In the genomic region with DNA sequence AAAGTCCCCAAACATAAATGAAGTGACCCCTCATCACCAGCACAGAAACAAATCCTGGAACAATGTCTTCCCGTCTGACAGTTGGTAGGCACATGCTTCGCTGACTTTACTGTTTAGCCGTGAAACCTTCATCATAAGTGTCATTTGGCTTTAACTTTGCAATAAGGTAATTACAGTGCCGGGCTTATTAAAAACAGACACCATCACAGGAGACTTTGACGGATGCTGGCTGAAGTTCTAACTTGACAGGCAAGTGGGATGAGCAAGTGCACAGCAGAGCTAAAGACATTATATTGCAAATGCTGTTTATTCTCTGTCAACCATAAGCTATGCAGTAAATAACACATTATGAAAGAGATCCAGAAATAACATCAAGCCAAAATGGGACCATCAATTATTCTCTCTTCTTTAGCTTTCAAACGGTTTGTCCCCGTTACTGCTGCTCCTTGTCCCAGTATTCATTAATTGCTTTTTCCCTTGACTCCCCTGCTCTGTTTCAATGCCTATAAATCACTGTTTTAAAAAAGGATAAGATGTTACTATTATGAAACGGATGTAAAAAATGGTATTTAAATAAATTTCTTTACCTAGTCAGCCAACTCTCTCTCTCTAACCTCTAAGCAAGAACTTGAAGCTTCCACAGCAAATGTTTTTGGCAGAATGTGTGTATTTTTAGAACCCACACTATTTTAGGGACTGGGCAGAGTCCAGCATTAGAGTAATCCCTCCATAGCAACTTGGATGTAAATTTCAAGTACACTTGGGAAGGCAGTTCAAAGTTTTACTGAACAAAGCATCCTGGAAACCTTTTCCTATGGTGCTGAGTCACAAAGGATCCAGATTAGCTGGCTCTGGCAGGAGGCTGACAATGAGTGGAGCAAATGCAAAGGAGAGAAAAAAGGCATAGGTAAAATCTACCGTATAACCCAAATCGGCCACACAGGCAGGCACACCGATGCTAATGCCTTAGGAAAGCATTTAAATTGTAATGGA, we compare ENCODE assay signal across 18 mouse cellular contexts.
DNase-seq lines count a peak whose midpoint lies in the region; ATAC-seq and TF ChIP-seq lines count a peak whose summit lies in the region.
"Had no signal": no experiment of that assay in that cellular context is flagged by ENCODE, and none has a peak within 500 bp of the region (broad histone marks: within the 10 kb centered on the region; RNA-seq: fewer than 3 reads in every experiment).

No protein-coding gene starts in this region.

- no peaks in the 10 kb centered on the region for H3K27me3 ChIP-seq in forebrain, embryonic 16.5 days (replicated peaks; ENCODE audit: control insufficient read depth, insufficient read depth, low read length)
- H3K27me3 ChIP-seq in forebrain, embryonic 11.5 days (ENCODE audit: control insufficient read depth, insufficient read depth, low read length) = no peaks in the 10 kb centered on the region
- H3K27me3 ChIP-seq in kidney, postnatal 0 days (ENCODE audit: insufficient read depth, low read length) = no peaks in the 10 kb centered on the region
- no peaks in the 10 kb centered on the region for H3K27me3 ChIP-seq in limb, embryonic 15.5 days
- H3K27me3 ChIP-seq: liver, embryonic 12.5 days had no signal

- DNase-seq in forebrain, embryonic 11.5 days (ENCODE audit: low spot score) = no peak
- DNase-seq in kidney, postnatal 0 days (ENCODE audit: low spot score) = peak; percentile 66
- DNase-seq in kidney, postnatal 25 days = no peak
- DNase-seq in brain, adult 2 months (ENCODE audit: low read depth, low spot score) = peak; percentile 59
- DNase-seq in thymus, postnatal 25 days = no peak
- DNase-seq: adrenal gland, adult 8-10 months; cerebellum, adult 8-10 months; kidney, adult 11 months; kidney, postnatal 10 days; lung, adult 18-20 months; lung, postnatal 10 days; right cerebral cortex, postnatal 25 days; thymus, postnatal 14 days had no signal

- H3K9me3 ChIP-seq in forebrain, embryonic 16.5 days (ENCODE audit: control insufficient read depth, low read length) = no peaks in the 10 kb centered on the region
- no peaks in the 10 kb centered on the region for H3K9me3 ChIP-seq in forebrain, embryonic 11.5 days (ENCODE audit: control insufficient read depth, low read length)
- H3K9me3 ChIP-seq in kidney, postnatal 0 days (replicated peaks; ENCODE audit: low read length) = no peaks in the 10 kb centered on the region
- H3K9me3 ChIP-seq in limb, embryonic 15.5 days = no peaks in the 10 kb centered on the region
- H3K9me3 ChIP-seq: liver, embryonic 12.5 days; midbrain, embryonic 10.5 days had no signal

- peak; percentile 84 for ATAC-seq in forebrain, embryonic 16.5 days
- no peak for ATAC-seq in forebrain, embryonic 11.5 days (replicated peaks; ENCODE audit: low FRiP score)
- no peak for ATAC-seq in kidney, postnatal 0 days (replicated peaks; ENCODE audit: low FRiP score, low read depth)
- no peak for ATAC-seq in limb, embryonic 15.5 days (ENCODE audit: insufficient number of reproducible peaks, low FRiP score, low TSS enrichment, low read depth)
- ATAC-seq: activated CD4-positive, CD25-positive, alpha-beta regulatory T cell, adult 4 months; liver, embryonic 12.5 days had no signal

- no peak overlapping the region for H3K4me3 ChIP-seq in forebrain, embryonic 16.5 days (replicated peaks; ENCODE audit: low read length)
- no peak overlapping the region for H3K4me3 ChIP-seq in forebrain, embryonic 11.5 days (ENCODE audit: low read depth, low read length)
- H3K4me3 ChIP-seq in kidney, postnatal 0 days (replicated peaks; ENCODE audit: low read depth, low read length) = no peak overlapping the region
- no peak overlapping the region for H3K4me3 ChIP-seq in limb, embryonic 15.5 days
- H3K4me3 ChIP-seq: liver, embryonic 12.5 days; midbrain, embryonic 10.5 days had no signal

- H3K36me3 ChIP-seq in forebrain, embryonic 16.5 days (ENCODE audit: control insufficient read depth, insufficient read depth) = no peaks in the 10 kb centered on the region
- H3K36me3 ChIP-seq in forebrain, embryonic 11.5 days (ENCODE audit: control insufficient read depth, insufficient read depth, low read length) = no peaks in the 10 kb centered on the region
- H3K36me3 ChIP-seq in kidney, postnatal 0 days (ENCODE audit: insufficient read depth, low read length) = no peaks in the 10 kb centered on the region
- H3K36me3 ChIP-seq in limb, embryonic 15.5 days = no peaks in the 10 kb centered on the region
- H3K36me3 ChIP-seq: liver, embryonic 12.5 days; midbrain, embryonic 10.5 days had no signal

- no peak overlapping the region for H3K27ac ChIP-seq in forebrain, embryonic 16.5 days (ENCODE audit: low read length)
- no peak overlapping the region for H3K27ac ChIP-seq in forebrain, embryonic 11.5 days (ENCODE audit: low read depth, low read length)
- H3K27ac ChIP-seq in kidney, postnatal 0 days = no peak overlapping the region
- 0 out of 2 replicates have a peak overlapping the region, but pooled peaks have one; percentile 27 for H3K27ac ChIP-seq in limb, embryonic 15.5 days
- H3K27ac ChIP-seq: liver, embryonic 12.5 days; midbrain, embryonic 10.5 days had no signal

- H3K4me1 ChIP-seq in forebrain, embryonic 16.5 days (replicated peaks; ENCODE audit: control insufficient read depth, insufficient read depth, low read length) = peaks cover 9% of the 10 kb centered on the region
- H3K4me1 ChIP-seq in forebrain, embryonic 11.5 days (replicated peaks; ENCODE audit: control insufficient read depth, insufficient read depth, low read length) = no peaks in the 10 kb centered on the region
- no peaks in the 10 kb centered on the region for H3K4me1 ChIP-seq in kidney, postnatal 0 days (replicated peaks; ENCODE audit: insufficient read depth, low read length)
- H3K4me1 ChIP-seq in limb, embryonic 15.5 days = peaks cover 7% of the 10 kb centered on the region; the same call in 1 of the 2 replicates
- H3K4me1 ChIP-seq: liver, embryonic 12.5 days had no signal

- TF ChIP-seq CTCF in kidney, postnatal 0 days (IDR thresholded peaks at IDR 0.05; ENCODE audit: low read depth) = no peak

- no peak overlapping the region for H3K4me2 ChIP-seq in forebrain, embryonic 16.5 days (ENCODE audit: low read length)
- H3K4me2 ChIP-seq in forebrain, embryonic 11.5 days (ENCODE audit: low read depth, low read length, severe bottlenecking) = no peak overlapping the region
- no peak overlapping the region for H3K4me2 ChIP-seq in kidney, postnatal 0 days (ENCODE audit: low read length)
- no peak overlapping the region for H3K4me2 ChIP-seq in limb, embryonic 15.5 days
- H3K4me2 ChIP-seq: liver, embryonic 12.5 days had no signal

- no peak overlapping the region for H3K9ac ChIP-seq in forebrain, embryonic 16.5 days (replicated peaks; ENCODE audit: low read depth, low read length)
- H3K9ac ChIP-seq in forebrain, embryonic 11.5 days (ENCODE audit: low read length) = no peak overlapping the region
- H3K9ac ChIP-seq in kidney, postnatal 0 days (ENCODE audit: low read depth, low read length) = no peak overlapping the region
- no peak overlapping the region for H3K9ac ChIP-seq in limb, embryonic 15.5 days
- H3K9ac ChIP-seq: liver, embryonic 12.5 days had no signal

- WGBS in forebrain, embryonic 16.5 days = 34% methylated on average over 11 of the region's 11 CpGs
- 70% methylated on average over 11 of the region's 11 CpGs for WGBS in forebrain, embryonic 11.5 days
- 36% methylated on average over 11 of the region's 11 CpGs for WGBS in kidney, postnatal 0 days
- 29% methylated on average over 11 of the region's 11 CpGs for WGBS in limb, embryonic 15.5 days

Comparison
In these comparisons a context has a peak if more than half of its experiments do, and no peak if none do; other contexts are left out.
1. DNase-seq: peak in kidney, postnatal 0 days (single experiment) and brain, adult 2 months (single experiment); none in forebrain, embryonic 11.5 days (single experiment), kidney, postnatal 25 days (0 of 2) and thymus, postnatal 25 days (single experiment).